Mouse (Mus musculus): ENCODE data around the gene Atf7ip2.

Gene Atf7ip2

GRCm38 (mm10) chr16:10297696-10298644, 105.5 kb downstream of the Atf7ip2 start:
- no peak for DNase-seq (ENCODE audit: low read depth, low spot score)

- DNase-seq (ENCODE audit: low read depth, low spot score), result no peak
These were observed 107.1 kb downstream of the Atf7ip2 start for GRCm38 (mm10) chr16:10299637-10300036.

GRCm38 (mm10) chr16:10300231-10301186, 108.0 kb downstream of the Atf7ip2 start:
- DNase-seq (ENCODE audit: low read depth, low spot score), result no peak
